Mouse (Mus musculus) kidney, postnatal 0 days (tissue): ENCODE results near the gene Rasal2. TPM values are rescaled to one million over a fixed set of nuclear protein-coding genes. Genes with fewer than 3 reads are reported as not detected.
A peak's percentile ranks its signal among the peaks of the same experiment; 100 is the strongest.
"Not testable (repeated sequence)": the region's sequence is repeated elsewhere in the genome, so short reads cannot be mapped to it uniquely, and the experiment has no call there.

Source experiments
- ATAC-seq: fragments of 200-750 bp; cut with Nextera tagmentation; replicated peaks from 2 replicates; pipeline ENCODE4 v1.8.0; 2017; ENCODE audit warnings: low read depth, moderate number of reproducible peaks, moderate TSS enrichment, moderate library complexity; ENCODE audit not compliant: low FRiP score
- DNase-seq: peaks from one replicate; pipeline ENCODE4 v3.0.0-alpha.2; 2016; ENCODE audit warnings: low spot score
- H3K27ac ChIP-seq: fragments of 300-500 bp; sonication (generic); 2 replicates; pipeline ENCODE4 v1.5.1; 2014; ENCODE audit warnings: mild to moderate bottlenecking
- H3K27me3 ChIP-seq: fragments of 300-500 bp; sonication (generic); 2 replicates; pipeline ENCODE4 v1.6.1; 2014; ENCODE audit warnings: low read length, mixed read lengths; ENCODE audit not compliant: insufficient read depth
- H3K36me3 ChIP-seq: fragments of 300-500 bp; sonication (generic); 2 replicates; pipeline ENCODE4 v1.6.1; 2014; ENCODE audit warnings: low read length, mixed read lengths; ENCODE audit not compliant: insufficient read depth
- H3K4me1 ChIP-seq: fragments of 300-500 bp; sonication (generic); replicated peaks from 2 replicates; pipeline ENCODE4 v1.6.1; 2014; ENCODE audit warnings: antibody characterized with exemption, low read length, mixed read lengths; ENCODE audit not compliant: insufficient read depth
- H3K4me2 ChIP-seq: fragments of 300-500 bp; sonication (generic); 2 replicates; pipeline ENCODE4 v1.6.1; 2014; ENCODE audit warnings: mild to moderate bottlenecking, low read length, moderate library complexity, mixed read lengths
- H3K4me3 ChIP-seq: fragments of 300-500 bp; sonication (generic); replicated peaks from 2 replicates; pipeline ENCODE4 v1.5.1; 2014; ENCODE audit warnings: low read depth, low read length
- H3K9ac ChIP-seq: fragments of 300-500 bp; sonication (generic); 2 replicates; pipeline ENCODE4 v1.6.1; 2014; ENCODE audit warnings: low read depth, low read length
- H3K9me3 ChIP-seq: fragments of 300-500 bp; sonication (generic); replicated peaks from 2 replicates; pipeline ENCODE4 v1.6.1; 2016; ENCODE audit warnings: low read length, inconsistent platforms, mixed read lengths
- CTCF ChIP-seq: IDR thresholded peaks from 2 replicates; pipeline ENCODE4 v1.5.1; 2016; ENCODE audit warnings: antibody characterized with exemption, low read depth, mild to moderate bottlenecking, moderate library complexity
- WGBS: fragments of 180-500 bp; shearing (Covaris S2); extraction: QIAGEN DNeasy Blood & Tissue Kit; methylation state at CpG from one replicate; pipeline ENCODE4 v1.1.7; 2014; 5-methylcytosine and 5-hydroxymethylcytosine counted together
- polyA plus RNA-seq: library from polyadenylated mRNA; unstranded; fragments of >200 nt; fragmentation: Nextera tagmentation; extraction: Ambion mirVana; gene quantifications from 2 replicates; pipeline ENCODE4 v1.2.1, GENCODE M21; 2015

The Rasal2 gene
- polyA plus RNA-seq, 1 experiment from 2014 or later, result 7.5 TPM

GRCm38 (mm10) chr1:157239687-157240086 lies 172.7 kb downstream of the Rasal2 start:
- Histone ChIP-seq H3K4me2 (no peak overlapping the region), H3K4me1 (no peaks in the 10 kb centered on the region), H3K9me3 (no peaks in the 10 kb centered on the region), H3K27ac (no peak overlapping the region), H3K9ac (no peak overlapping the region), H3K4me3 (no peak overlapping the region), H3K27me3 (no peaks in the 10 kb centered on the region), H3K36me3 (no peaks in the 10 kb centered on the region)
- 97% methylated on average over 1 of the region's 1 CpGs for WGBS
- no peak for ATAC-seq
- DNase-seq, result no peak
- no peak for TF ChIP-seq CTCF

- DNase-seq, H3K36me3 ChIP-seq, H3K27ac ChIP-seq, H3K9me3 ChIP-seq, H3K4me3 ChIP-seq, ATAC-seq, H3K4me1 ChIP-seq, H3K9ac ChIP-seq, H3K4me2 ChIP-seq, H3K27me3 ChIP-seq: not testable (repeated sequence)
- 98% methylated on average over 4 of the region's 4 CpGs for WGBS
Measured at GRCm38 (mm10) chr1:157236650-157237344, 175.6 kb downstream of the Rasal2 start.

- H3K9ac ChIP-seq, result no peak overlapping the region
- H3K27ac ChIP-seq, result no peak overlapping the region
- H3K9me3 ChIP-seq, result no peaks in the 10 kb centered on the region
- H3K4me3 ChIP-seq, result no peak overlapping the region
- H3K27me3 ChIP-seq, result no peaks in the 10 kb centered on the region
- no peak overlapping the region for H3K4me2 ChIP-seq
- no peak for TF ChIP-seq CTCF
- DNase-seq (no peak), ATAC-seq (no peak)
- no peaks in the 10 kb centered on the region for H3K4me1 ChIP-seq
- H3K36me3 ChIP-seq, result no peaks in the 10 kb centered on the region
- WGBS, result 82% methylated on average over 2 of the region's 2 CpGs
Measured at GRCm38 (mm10) chr1:157233451-157233850, 178.9 kb downstream of the Rasal2 start.

- Histone ChIP-seq H3K27ac (no peak overlapping the region), H3K36me3 (no peaks in the 10 kb centered on the region), H3K9ac (no peak overlapping the region), H3K4me3 (no peak overlapping the region), H3K4me2 (no peak overlapping the region), H3K9me3 (no peaks in the 10 kb centered on the region), H3K27me3 (no peaks in the 10 kb centered on the region), H3K4me1 (no peaks in the 10 kb centered on the region)
- no peak for ATAC-seq
- no peak for DNase-seq
- 67% methylated on average over 4 of the region's 4 CpGs for WGBS
- no peak for TF ChIP-seq CTCF
Measured at GRCm38 (mm10) chr1:157232372-157232771, 180.0 kb downstream of the Rasal2 start.

- peak overlapping the region; percentile 13; the same call in 1 of the 2 replicates for H3K4me2 ChIP-seq
- 19% methylated on average over 8 of the region's 8 CpGs for WGBS
Measured at GRCm38 (mm10) chr1:157231016-157231415, 181.4 kb downstream of the Rasal2 start.

GRCm38 (mm10) chr1:157230386-157230785 lies 182.0 kb downstream of the Rasal2 start:
- no peak for TF ChIP-seq CTCF
- Histone ChIP-seq H3K9me3 (no peaks in the 10 kb centered on the region), H3K4me2 (no peak overlapping the region), H3K4me3 (no peak overlapping the region), H3K36me3 (no peaks in the 10 kb centered on the region), H3K4me1 (no peaks in the 10 kb centered on the region), H3K9ac (no peak overlapping the region), H3K27me3 (no peaks in the 10 kb centered on the region), H3K27ac (no peak overlapping the region)
- DNase-seq (no peak), ATAC-seq (no peak)
- 69% methylated on average over 2 of the region's 2 CpGs for WGBS

More at GRCm38 (mm10) chr1:157231016-157231415, 181.4 kb downstream of the Rasal2 start:
- no peak for TF ChIP-seq CTCF
- Histone ChIP-seq H3K4me3 (no peak overlapping the region), H3K27ac (no peak overlapping the region), H3K9me3 (no peaks in the 10 kb centered on the region), H3K27me3 (no peaks in the 10 kb centered on the region), H3K4me1 (no peaks in the 10 kb centered on the region), H3K36me3 (no peaks in the 10 kb centered on the region), H3K9ac (no peak overlapping the region)
- ATAC-seq, result no peak
- DNase-seq, result peak; percentile 28

GRCm38 (mm10) chr1:157225013-157225412 lies 187.4 kb downstream of the Rasal2 start:
- no peak for DNase-seq
- WGBS, result 97% methylated on average over 6 of the region's 6 CpGs

More at GRCm38 (mm10) chr1:157225013-157225412, 187.4 kb downstream of the Rasal2 start:
- Histone ChIP-seq H3K4me3 (no peak overlapping the region), H3K9me3 (no peaks in the 10 kb centered on the region), H3K4me1 (no peaks in the 10 kb centered on the region), H3K4me2 (no peak overlapping the region), H3K36me3 (no peaks in the 10 kb centered on the region), H3K27ac (no peak overlapping the region), H3K9ac (no peak overlapping the region), H3K27me3 (no peaks in the 10 kb centered on the region)
- no peak for TF ChIP-seq CTCF
- ATAC-seq, result no peak
